Mouse (Mus musculus) thymus, adult 2 months (tissue): ENCODE data around the gene Kcng4.

Experiments used
- CTCF ChIP-seq: fragments of 200-500 bp; IDR thresholded peaks from 2 replicates; pipeline ENCODE4 v1.5.1; 2012; ENCODE audit warnings: mild to moderate bottlenecking, control low read depth, low read length, moderate library complexity, borderline replicate concordance; ENCODE audit not compliant: control insufficient read depth, poor library complexity, insufficient read depth; ENCODE audit errors: extremely low read depth
- POLR2A ChIP-seq: fragments of 200-500 bp; IDR thresholded peaks from 2 replicates; pipeline ENCODE4 v1.6.1; 2012; ENCODE audit warnings: mild to moderate bottlenecking, low read length, control low read depth, moderate library complexity; ENCODE audit not compliant: control insufficient read depth, poor library complexity, insufficient read depth; ENCODE audit errors: extremely low read depth

GRCm38 (mm10) chr8:119615096-119615495 is 20.4 kb downstream of the Kcng4 start:
- TF ChIP-seq CTCF (no peak), POLR2A (no peak)
